Mouse (Mus musculus) lung, postnatal 4 days (tissue): ENCODE data around the gene Tmem132c.

Experiments
- DNase-seq, 2 experiments: peaks; one replicate each; pipeline ENCODE4 v3.0.0; 2021

Tmem132c gene

GRCm38 (mm10) chr5:127289659-127290058, 48.1 kb downstream of the Tmem132c start:
- DNase-seq = no peak

- peak; percentile 34 to 71 for DNase-seq
These were observed 49.0 kb downstream of the Tmem132c start for GRCm38 (mm10) chr5:127290461-127291250.

- DNase-seq = no peak
These were observed 50.0 kb downstream of the Tmem132c start for GRCm38 (mm10) chr5:127291581-127291980.

- no peak for DNase-seq
These were observed 52.1 kb downstream of the Tmem132c start for GRCm38 (mm10) chr5:127293698-127294097.

GRCm38 (mm10) chr5:127297461-127297860, 55.9 kb downstream of the Tmem132c start:
- no peak for DNase-seq

DNA sequence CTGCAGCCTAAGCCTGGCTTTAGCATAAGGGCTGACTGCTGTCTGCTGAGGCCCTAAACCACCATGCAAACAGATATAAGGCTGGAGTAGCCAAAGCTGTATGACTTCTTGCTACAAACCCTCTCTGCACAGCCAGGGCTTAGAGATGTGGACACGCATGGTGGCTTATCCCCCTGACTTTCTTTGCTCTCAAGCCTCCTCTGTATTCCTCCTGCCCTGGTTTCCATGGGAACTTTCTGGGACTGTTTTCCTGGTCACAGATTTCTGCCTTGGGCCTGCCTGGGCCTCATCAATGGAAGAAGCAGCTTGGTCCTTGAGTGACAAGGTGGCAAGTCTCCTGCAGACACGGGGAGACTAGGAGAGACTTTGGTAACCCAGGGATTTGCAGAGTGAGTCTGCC, 56.5 kb downstream of the Tmem132c start:
- no peak for DNase-seq

- DNase-seq = no peak
These were observed 57.4 kb downstream of the Tmem132c start for GRCm38 (mm10) chr5:127299010-127299409.

GRCm38 (mm10) chr5:127300597-127301254, 59.1 kb downstream of the Tmem132c start:
- peak; percentile 73 to 85 for DNase-seq

DNA sequence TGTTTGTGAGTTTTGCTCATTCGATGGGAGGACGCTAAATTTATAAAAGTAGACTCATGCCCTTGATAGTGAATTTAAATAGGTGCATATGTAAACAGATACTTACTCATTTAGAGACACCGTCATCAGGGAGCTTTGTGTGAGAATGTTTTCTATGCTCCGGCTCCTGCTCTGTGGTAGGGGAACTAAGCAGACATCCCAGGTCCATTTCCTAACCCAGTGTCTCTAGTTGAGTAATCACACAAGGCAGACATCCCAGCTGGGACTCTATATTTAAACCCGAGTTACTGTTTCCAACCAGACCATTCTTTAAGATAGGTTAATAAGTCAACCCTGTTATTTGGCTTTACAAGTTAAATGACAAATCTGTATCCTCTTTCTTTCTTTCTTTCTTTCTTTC, 63.7 kb downstream of the Tmem132c start:
- DNase-seq = no peak

- no peak for DNase-seq
These were observed 64.1 kb downstream of the Tmem132c start for GRCm38 (mm10) chr5:127305719-127306118.

DNA sequence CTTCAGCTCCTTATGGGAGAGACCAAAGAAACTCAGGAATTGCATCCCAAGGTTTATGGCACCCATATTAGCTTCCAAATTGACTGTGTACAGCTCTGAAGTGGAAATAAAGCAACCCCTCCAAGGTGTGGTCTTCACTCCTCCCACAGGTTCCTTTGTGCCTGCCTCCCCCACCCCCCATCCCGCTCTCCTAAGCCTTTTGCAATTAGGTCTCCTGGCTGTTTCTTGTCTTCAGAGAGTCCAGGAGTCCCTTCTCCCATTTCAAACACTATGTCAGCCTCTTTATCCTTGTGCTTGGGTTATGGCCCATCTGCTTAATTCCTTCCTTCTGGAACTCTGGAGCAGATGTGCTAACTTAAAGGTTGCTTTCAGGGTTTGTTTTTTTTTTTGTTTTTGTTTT, 65.1 kb downstream of the Tmem132c start:
- DNase-seq = no peak

DNA sequence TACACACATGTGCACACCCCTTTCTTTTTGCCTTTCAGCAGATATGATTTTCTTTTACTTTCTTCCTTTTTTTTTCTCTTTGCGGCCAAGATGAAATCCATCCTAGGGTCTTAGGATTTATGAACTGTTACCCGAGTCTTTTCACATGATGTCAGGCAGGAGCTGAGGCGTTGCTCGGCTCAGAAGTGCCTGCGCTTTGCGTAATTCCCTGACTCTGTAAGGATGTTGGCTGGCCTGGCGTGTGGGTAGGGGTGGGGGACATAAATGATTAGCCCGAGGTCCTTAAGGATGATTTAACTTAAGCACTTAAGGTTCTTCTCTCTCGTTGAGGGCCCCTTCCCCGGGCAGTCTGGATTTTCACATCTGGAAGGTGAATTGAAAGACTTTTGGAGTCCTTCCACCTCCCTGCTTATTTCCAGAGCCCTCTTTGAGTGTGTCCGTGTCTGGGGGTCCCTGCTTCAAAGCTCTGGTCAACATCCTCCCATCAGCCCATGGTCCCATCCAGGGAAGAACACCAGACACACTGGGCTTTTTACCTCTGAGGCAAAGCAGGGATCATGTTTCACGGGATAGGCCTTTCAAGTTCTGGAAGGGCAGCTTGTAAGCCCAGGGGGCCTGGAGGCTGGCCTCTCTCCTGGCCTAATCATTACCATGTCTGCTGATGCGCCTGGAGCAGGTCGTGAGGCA, 68.9 kb downstream of the Tmem132c start:
- peak; percentile 34 to 80 for DNase-seq

DNA sequence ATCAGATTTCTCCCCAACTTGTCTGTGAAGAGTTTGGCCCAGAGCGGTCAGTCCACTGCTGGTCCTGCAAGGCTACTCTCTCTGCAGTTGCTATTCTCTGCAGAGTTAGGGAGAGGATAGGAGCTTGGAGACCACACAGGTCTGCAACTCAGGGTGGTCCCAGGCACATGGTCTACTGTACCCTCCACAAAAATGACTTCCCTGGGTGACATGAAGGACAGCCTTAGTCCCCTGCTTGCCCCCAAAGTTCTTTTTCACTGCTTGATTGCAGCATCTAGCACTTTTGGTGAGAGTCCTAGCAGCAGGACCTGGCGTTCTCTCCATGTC, 69.4 kb downstream of the Tmem132c start:
- no peak for DNase-seq

GRCm38 (mm10) chr5:127313634-127314033, 72.0 kb downstream of the Tmem132c start:
- DNase-seq = no peak

GRCm38 (mm10) chr5:127319096-127319779, 77.6 kb downstream of the Tmem132c start:
- peak; percentile 34 to 62 for DNase-seq

DNA sequence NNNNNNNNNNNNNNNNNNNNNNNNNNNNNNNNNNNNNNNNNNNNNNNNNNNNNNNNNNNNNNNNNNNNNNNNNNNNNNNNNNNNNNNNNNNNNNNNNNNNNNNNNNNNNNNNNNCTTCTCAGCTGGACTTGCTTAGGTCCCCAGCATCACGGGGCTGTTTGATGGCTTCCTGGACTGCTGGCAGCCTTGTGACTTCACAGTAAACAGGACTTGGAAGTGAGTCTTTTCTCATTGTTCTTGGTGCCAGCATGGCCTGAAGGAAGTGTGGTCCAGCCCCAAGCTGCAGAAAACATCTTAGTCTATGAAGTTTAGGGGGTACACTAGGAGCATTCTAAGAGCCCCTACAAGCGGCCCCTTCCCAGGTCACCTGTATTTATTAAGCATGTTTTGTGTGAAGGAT, 83.0 kb downstream of the Tmem132c start:
- DNase-seq = peak in 1 of 2 experiments; percentile 34

DNA sequence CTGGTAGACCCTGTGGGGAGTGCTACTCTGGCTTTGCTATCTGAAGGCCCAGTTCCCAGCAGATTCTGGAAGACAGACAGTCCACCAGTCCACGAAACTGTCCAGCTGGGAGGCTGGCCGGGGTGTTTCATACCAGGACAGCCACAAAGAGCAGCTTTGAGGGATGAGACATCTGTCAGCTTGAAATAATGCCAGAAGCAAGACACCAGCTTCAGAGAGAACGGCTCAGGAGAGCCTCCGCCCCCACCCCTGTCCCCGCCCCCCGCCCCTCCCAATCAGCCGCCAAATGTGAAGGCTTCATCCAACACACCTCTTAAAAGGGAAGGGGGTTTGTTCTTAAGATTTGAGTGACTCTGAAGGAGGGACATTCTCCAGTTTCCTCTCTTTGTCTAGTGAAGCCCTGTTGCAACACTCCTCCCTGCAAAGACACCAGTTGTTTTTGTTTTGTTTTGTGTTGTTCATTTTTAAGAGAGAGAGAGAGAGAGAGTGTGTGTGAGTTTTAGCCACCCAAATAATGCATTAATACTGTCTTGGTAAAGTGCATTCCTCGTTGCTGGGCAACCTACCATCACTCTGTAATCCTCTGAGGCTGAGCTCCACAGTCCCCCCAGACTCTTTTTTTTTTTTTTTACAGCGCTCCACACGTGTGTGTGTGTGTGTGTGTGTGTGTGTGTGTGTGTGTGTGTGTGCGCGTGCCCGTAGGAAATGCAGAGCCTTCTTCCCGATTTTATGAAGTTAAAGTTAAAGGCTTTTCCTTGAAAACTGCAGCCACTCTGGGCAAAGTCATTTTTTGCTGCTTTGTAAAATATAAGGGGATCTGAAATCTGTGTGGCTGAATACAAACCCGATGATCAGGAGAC, 94.7 kb downstream of the Tmem132c start:
- peak; percentile 57 to 88 for DNase-seq

DNA sequence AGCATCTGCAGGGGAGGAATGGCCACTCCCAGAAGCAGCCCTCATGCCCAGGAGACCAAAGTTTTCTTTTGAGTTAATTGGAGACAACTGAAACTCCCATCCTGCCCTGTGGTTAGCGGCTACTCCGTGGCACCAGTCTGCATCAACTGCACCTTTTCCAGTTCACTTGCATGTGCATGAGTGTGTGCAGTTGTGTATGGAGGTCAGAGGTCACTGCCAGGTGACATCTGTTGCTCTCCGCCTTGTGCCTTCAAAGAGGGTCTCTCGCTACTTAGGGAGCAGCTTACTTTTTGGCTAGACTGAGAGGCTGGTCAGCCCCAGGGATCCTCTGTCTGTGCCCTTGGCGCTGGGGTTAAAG, 95.3 kb downstream of the Tmem132c start:
- DNase-seq = no peak

DNA sequence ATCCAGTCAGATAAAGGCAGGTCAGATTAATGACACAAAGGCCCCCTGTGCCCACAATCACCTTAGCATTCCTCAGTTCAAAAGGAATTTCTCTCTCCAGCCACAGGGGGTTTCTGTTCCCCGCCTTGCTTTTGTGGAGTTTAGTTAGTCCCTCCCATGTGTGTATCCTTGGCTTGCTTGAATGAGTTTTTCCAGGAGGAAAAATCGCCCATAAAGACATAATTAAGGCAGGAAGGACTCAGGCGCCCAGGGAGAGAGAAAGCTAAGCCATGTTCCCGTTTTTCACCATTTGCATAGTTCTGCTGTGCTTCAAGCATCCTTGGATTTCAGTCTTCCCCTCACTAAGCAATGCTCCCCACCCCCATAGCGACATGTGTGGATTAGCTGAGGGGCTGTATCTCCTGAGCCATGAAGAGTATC, 97.4 kb downstream of the Tmem132c start:
- no peak for DNase-seq

DNA sequence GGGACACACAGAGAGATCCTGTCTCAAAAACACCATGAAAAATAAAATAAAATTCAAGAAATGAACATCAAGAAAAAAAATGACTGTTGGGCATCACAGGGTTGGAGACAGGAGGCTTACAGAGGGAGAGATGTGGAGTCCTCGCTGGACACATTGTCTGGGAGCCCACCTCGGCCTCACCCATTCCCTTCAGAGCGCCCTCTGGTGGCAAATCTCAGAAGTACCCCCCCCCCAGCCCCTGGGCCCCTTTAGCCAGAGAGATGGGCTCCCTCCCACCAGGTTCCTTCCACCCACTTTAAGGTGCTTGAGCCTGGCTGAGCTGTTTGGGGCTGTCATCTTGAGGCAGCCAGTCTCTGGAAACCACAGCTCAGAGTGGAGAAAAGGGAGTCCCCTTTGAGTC, 99.5 kb downstream of the Tmem132c start:
- DNase-seq = no peak

GRCm38 (mm10) chr5:127344721-127345120, 103.1 kb downstream of the Tmem132c start:
- no peak for DNase-seq

DNA sequence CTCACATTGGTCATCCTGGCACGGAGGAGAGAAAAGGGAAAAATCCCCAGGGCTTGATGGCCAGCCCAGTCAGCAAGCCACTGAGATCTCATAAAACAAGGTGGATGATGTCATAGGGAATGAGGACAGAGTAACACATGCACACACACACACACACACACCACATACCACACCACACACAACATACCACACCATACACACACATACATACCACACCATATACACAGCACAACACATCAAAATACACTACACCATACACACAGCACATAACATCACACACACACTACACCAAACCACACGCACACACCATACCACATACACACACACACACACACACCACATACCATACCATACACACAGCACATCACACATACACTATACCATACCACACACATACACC, 104.8 kb downstream of the Tmem132c start:
- DNase-seq = no peak
